Mouse (Mus musculus): ENCODE measurements around the gene Pex11g. TPM values are rescaled to one million over a fixed set of nuclear protein-coding genes. Genes with fewer than 3 reads are reported as not detected.
A peak's percentile ranks its signal among the peaks of the same experiment; 100 is the strongest.

The Pex11g gene
- polyA plus RNA-seq, 1 experiment from 2014 or later: 5.9 TPM

- Histone ChIP-seq H3K9ac (replicated peaks) (peak overlapping the region; percentile 80), H3K4me3 (replicated peaks) (peak overlapping the region; percentile 77), H3K27me3 (no peaks in the 10 kb centered on the region), H3K36me3 (peaks cover 48% of the 10 kb centered on the region), H3K4me2 (peak overlapping the region; percentile 80), H3K9me3 (peaks cover 19% of the 10 kb centered on the region), H3K4me1 (replicated peaks) (peaks cover 11% of the 10 kb centered on the region), H3K27ac (peak overlapping the region; percentile 94)
- 0 out of 2 replicates have a peak, but pooled peaks have one; percentile 0 for ATAC-seq (ENCODE audit: insufficient number of reproducible peaks, insufficient read depth, low FRiP score, low TSS enrichment, low read depth)
- WGBS: 5% methylated on average over 8 of the region's 8 CpGs
Observed at GRCm38 (mm10) chr8:3499751-3500150, 32.3 kb upstream of the Pex11g start.

GRCm38 (mm10) chr8:3498583-3498982 is 31.1 kb upstream of the Pex11g start:
- H3K4me1 ChIP-seq (replicated peaks): peaks cover 15% of the 10 kb centered on the region
- no peak overlapping the region for H3K4me3 ChIP-seq (replicated peaks)
- H3K27ac ChIP-seq: no peak overlapping the region
- no peaks in the 10 kb centered on the region for H3K27me3 ChIP-seq
- H3K9me3 ChIP-seq: peaks cover 24% of the 10 kb centered on the region
- H3K36me3 ChIP-seq: peaks cover 49% of the 10 kb centered on the region
- ATAC-seq (ENCODE audit: insufficient number of reproducible peaks, insufficient read depth, low FRiP score, low TSS enrichment, low read depth): no peak
- WGBS: 89% methylated on average over 3 of the region's 3 CpGs
- no peak overlapping the region for H3K4me2 ChIP-seq
- H3K9ac ChIP-seq (replicated peaks): no peak overlapping the region

- WGBS: 95% methylated on average over 15 of the region's 15 CpGs
- Histone ChIP-seq H3K27ac (no peak overlapping the region), H3K4me1 (replicated peaks) (peaks cover 11% of the 10 kb centered on the region), H3K36me3 (peaks cover 49% of the 10 kb centered on the region), H3K27me3 (no peaks in the 10 kb centered on the region), H3K4me3 (replicated peaks) (0 out of 2 replicates have a peak overlapping the region, but pooled peaks have one; percentile 1), H3K9me3 (peaks cover 24% of the 10 kb centered on the region), H3K4me2 (no peak overlapping the region), H3K9ac (replicated peaks) (no peak overlapping the region)
- ATAC-seq (ENCODE audit: insufficient number of reproducible peaks, insufficient read depth, low FRiP score, low TSS enrichment, low read depth): no peak
Observed at GRCm38 (mm10) chr8:3496428-3496748, 28.9 kb upstream of the Pex11g start.

- no peak overlapping the region for H3K27ac ChIP-seq
- WGBS: 96% methylated on average over 44 of the region's 44 CpGs
- peaks cover 49% of the 10 kb centered on the region for H3K36me3 ChIP-seq
- no peaks in the 10 kb centered on the region for H3K27me3 ChIP-seq
- 0 out of 2 replicates have a peak overlapping the region, but pooled peaks have one; percentile 1 for H3K4me3 ChIP-seq (replicated peaks)
- no peak overlapping the region for H3K4me2 ChIP-seq
- peaks cover 24% of the 10 kb centered on the region for H3K9me3 ChIP-seq
- H3K4me1 ChIP-seq (replicated peaks): peaks cover 5% of the 10 kb centered on the region
- no peak for ATAC-seq (ENCODE audit: insufficient number of reproducible peaks, insufficient read depth, low FRiP score, low TSS enrichment, low read depth)
- no peak overlapping the region for H3K9ac ChIP-seq (replicated peaks)
Observed at GRCm38 (mm10) chr8:3495578-3496427, 28.3 kb upstream of the Pex11g start.

GRCm38 (mm10) chr8:3493845-3494208 is 26.3 kb upstream of the Pex11g start:
- WGBS: 52% methylated on average over 6 of the region's 6 CpGs
- peak overlapping the region; percentile 64 for H3K4me2 ChIP-seq
- peak overlapping the region; percentile 97 for H3K9ac ChIP-seq (replicated peaks)
- peaks cover 24% of the 10 kb centered on the region for H3K9me3 ChIP-seq
- H3K36me3 ChIP-seq: peaks cover 47% of the 10 kb centered on the region
- ATAC-seq (ENCODE audit: insufficient number of reproducible peaks, insufficient read depth, low FRiP score, low TSS enrichment, low read depth): no peak; the same call in 1 of the 2 replicates
- H3K27me3 ChIP-seq: no peaks in the 10 kb centered on the region
- H3K27ac ChIP-seq: peak overlapping the region; percentile 88
- H3K4me1 ChIP-seq (replicated peaks): 0 out of 2 replicates have a peak, but pooled peaks cover 4% of the 10 kb centered on the region
- H3K4me3 ChIP-seq (replicated peaks): peak overlapping the region; percentile 85

- Histone ChIP-seq H3K36me3 (peaks cover 40% of the 10 kb centered on the region), H3K27me3 (no peaks in the 10 kb centered on the region), H3K9me3 (peaks cover 24% of the 10 kb centered on the region), H3K9ac (replicated peaks) (peak within 1 kb of the TSS; percentile 97), H3K27ac (peak within 1 kb of the TSS; percentile 88), H3K4me1 (replicated peaks) (0 out of 2 replicates have a peak, but pooled peaks cover 4% of the 10 kb centered on the region), H3K4me2 (peak within 1 kb of the TSS; percentile 64), H3K4me3 (replicated peaks) (peak within 1 kb of the TSS; percentile 85)
- WGBS: under 1% methylated on average over 59 of the region's 64 CpGs
- peak; percentile 90 for ATAC-seq (ENCODE audit: insufficient number of reproducible peaks, insufficient read depth, low FRiP score, low TSS enrichment, low read depth)
Observed at GRCm38 (mm10) chr8:3492901-3493844, 25.7 kb upstream of the Pex11g start, which contains the start of gene Zfp358. Gene Zfp358 (plus strand): TSS chr8:3493138.

GRCm38 (mm10) chr8:3485192-3485591 is 17.7 kb upstream of the Pex11g start:
- no peak for ATAC-seq (ENCODE audit: insufficient number of reproducible peaks, insufficient read depth, low FRiP score, low TSS enrichment, low read depth)
- no peak overlapping the region for H3K27ac ChIP-seq
- WGBS: 24% methylated on average over 5 of the region's 5 CpGs
- H3K9me3 ChIP-seq: no peaks in the 10 kb centered on the region
- no peaks in the 10 kb centered on the region for H3K4me1 ChIP-seq (replicated peaks)
- H3K4me2 ChIP-seq: no peak overlapping the region
- H3K4me3 ChIP-seq (replicated peaks): no peak overlapping the region
- H3K9ac ChIP-seq (replicated peaks): no peak overlapping the region
- H3K27me3 ChIP-seq: no peaks in the 10 kb centered on the region
- no peaks in the 10 kb centered on the region for H3K36me3 ChIP-seq

- H3K27me3 ChIP-seq: no peaks in the 10 kb centered on the region
- no peak overlapping the region for H3K27ac ChIP-seq
- H3K36me3 ChIP-seq: no peaks in the 10 kb centered on the region
- no peak overlapping the region for H3K9ac ChIP-seq (replicated peaks)
- no peaks in the 10 kb centered on the region for H3K9me3 ChIP-seq
- no peaks in the 10 kb centered on the region for H3K4me1 ChIP-seq (replicated peaks)
- H3K4me3 ChIP-seq (replicated peaks): no peak overlapping the region
- WGBS: 83% methylated on average over 7 of the region's 7 CpGs
- H3K4me2 ChIP-seq: no peak overlapping the region
- no peak for ATAC-seq (ENCODE audit: insufficient number of reproducible peaks, insufficient read depth, low FRiP score, low TSS enrichment, low read depth)
Observed at GRCm38 (mm10) chr8:3483546-3483945, 16.1 kb upstream of the Pex11g start.

- Histone ChIP-seq H3K9ac (replicated peaks) (no peak overlapping the region), H3K27ac (no peak overlapping the region), H3K4me2 (no peak overlapping the region), H3K36me3 (no peaks in the 10 kb centered on the region), H3K27me3 (peaks cover 9% of the 10 kb centered on the region; the same call in 1 of the 2 replicates), H3K4me1 (replicated peaks) (no peaks in the 10 kb centered on the region), H3K9me3 (no peaks in the 10 kb centered on the region), H3K4me3 (replicated peaks) (no peak overlapping the region)
- ATAC-seq (ENCODE audit: insufficient number of reproducible peaks, insufficient read depth, low FRiP score, low TSS enrichment, low read depth): no peak
- WGBS: 87% methylated on average over 22 of the region's 22 CpGs
Observed at GRCm38 (mm10) chr8:3482240-3482740, 14.8 kb upstream of the Pex11g start.

GRCm38 (mm10) chr8:3481605-3482004 is 14.1 kb upstream of the Pex11g start:
- ATAC-seq (ENCODE audit: insufficient number of reproducible peaks, insufficient read depth, low FRiP score, low TSS enrichment, low read depth): no peak
- no peaks in the 10 kb centered on the region for H3K36me3 ChIP-seq
- peaks cover 13% of the 10 kb centered on the region; the same call in 1 of the 2 replicates for H3K27me3 ChIP-seq
- H3K9ac ChIP-seq (replicated peaks): no peak overlapping the region
- H3K4me2 ChIP-seq: no peak overlapping the region
- no peaks in the 10 kb centered on the region for H3K4me1 ChIP-seq (replicated peaks)
- H3K4me3 ChIP-seq (replicated peaks): no peak overlapping the region
- 70% methylated on average over 5 of the region's 5 CpGs for WGBS
- H3K27ac ChIP-seq: no peak overlapping the region
- no peaks in the 10 kb centered on the region for H3K9me3 ChIP-seq
